Mouse (Mus musculus): ENCODE measurements at regions not wholly inside any gene's neighbourhood (a gene's known extent, or its start where the extent isn't known, plus 50 kb on each side); places are given as distances from the start of the nearest gene placed in this dataset.

GRCm38 (mm10) chr5:64605991-64606390, 197.2 kb upstream of the Klf3 start:
- in situ Hi-C loops (cut with MboI, MseI), result no loop called here

- in situ Hi-C loops (cut with MboI, MseI), result no loop called here
Measured at GRCm38 (mm10) chr5:64609378-64610087, 193.7 kb upstream of the Klf3 start.

GRCm38 (mm10) chr5:64610146-64610545, 193.0 kb upstream of the Klf3 start:
- in situ Hi-C loops (cut with MboI, MseI), result no loop called here

GRCm38 (mm10) chr5:64610562-64611405, 192.4 kb upstream of the Klf3 start:
- in situ Hi-C loops (cut with MboI, MseI), result no loop called here

GRCm38 (mm10) chr5:64612017-64612416, 191.2 kb upstream of the Klf3 start:
- in situ Hi-C loops (cut with MboI, MseI), result no loop called here

GRCm38 (mm10) chr5:64613696-64614095, 189.5 kb upstream of the Klf3 start:
- in situ Hi-C loops (cut with MboI, MseI), result no loop called here

- in situ Hi-C loops (cut with MboI, MseI), result no loop called here
Measured at GRCm38 (mm10) chr5:64618126-64618525, 185.1 kb upstream of the Klf3 start.

GRCm38 (mm10) chr5:64619752-64620151, 183.4 kb upstream of the Klf3 start:
- in situ Hi-C loops (cut with MboI, MseI), result no loop called here

GRCm38 (mm10) chr5:64620726-64621125, 182.5 kb upstream of the Klf3 start:
- in situ Hi-C loops (cut with MboI, MseI), result no loop called here

GRCm38 (mm10) chr5:64621386-64621785, 181.8 kb upstream of the Klf3 start:
- in situ Hi-C loops (cut with MboI, MseI), result no loop called here

GRCm38 (mm10) chr5:64623653-64624052, 179.5 kb upstream of the Klf3 start:
- in situ Hi-C loops (cut with MboI, MseI), result no loop called here

GRCm38 (mm10) chr5:64624205-64624604, 179.0 kb upstream of the Klf3 start:
- in situ Hi-C loops (cut with MboI, MseI), result no loop called here

- in situ Hi-C loops (cut with MboI, MseI), result no loop called here
Measured at GRCm38 (mm10) chr5:64625421-64625820, 177.8 kb upstream of the Klf3 start.

- in situ Hi-C loops (cut with MboI, MseI), result no loop called here
Measured at GRCm38 (mm10) chr5:64625841-64626298, 177.3 kb upstream of the Klf3 start.

- in situ Hi-C loops (cut with MboI, MseI), result no loop called here
Measured at GRCm38 (mm10) chr5:64626351-64626750, 176.8 kb upstream of the Klf3 start.

- in situ Hi-C loops (cut with MboI, MseI), result no loop called here
Measured at GRCm38 (mm10) chr5:64630582-64630981, 172.6 kb upstream of the Klf3 start.

GRCm38 (mm10) chr5:64632171-64632570, 171.0 kb upstream of the Klf3 start:
- in situ Hi-C loops (cut with MboI, MseI), result no loop called here

- in situ Hi-C loops (cut with MboI, MseI), result no loop called here
Measured at GRCm38 (mm10) chr5:64634008-64634407, 169.2 kb upstream of the Klf3 start.

GRCm38 (mm10) chr5:64634721-64635120, 168.5 kb upstream of the Klf3 start:
- in situ Hi-C loops (cut with MboI, MseI), result no loop called here

GRCm38 (mm10) chr5:64636301-64636700, 166.9 kb upstream of the Klf3 start:
- in situ Hi-C loops (cut with MboI, MseI), result no loop called here

GRCm38 (mm10) chr5:64643584-64643983, 159.6 kb upstream of the Klf3 start:
- in situ Hi-C loops (cut with MboI, MseI), result no loop called here

GRCm38 (mm10) chr5:64647417-64648125, 155.6 kb upstream of the Klf3 start:
- in situ Hi-C loops (cut with MboI, MseI), result no loop called here

Data from regulatory T cell (primary cell).